Mouse (Mus musculus): Measurements from ENCODE around the gene Fam160a2.
"Not testable (repeated sequence)": the region's sequence is repeated elsewhere in the genome, so short reads cannot be mapped to it uniquely, and the experiment has no call there.

Fam160a2 gene

GRCm38 (mm10) chr7:105399935-105400624 is at the start of gene Fam160a2:
Fam160a2 (minus strand) TSS chr7:105400054.
- DNase-seq (ENCODE audit: extremely low read depth, low read depth) = peak; percentile 97

DNA sequence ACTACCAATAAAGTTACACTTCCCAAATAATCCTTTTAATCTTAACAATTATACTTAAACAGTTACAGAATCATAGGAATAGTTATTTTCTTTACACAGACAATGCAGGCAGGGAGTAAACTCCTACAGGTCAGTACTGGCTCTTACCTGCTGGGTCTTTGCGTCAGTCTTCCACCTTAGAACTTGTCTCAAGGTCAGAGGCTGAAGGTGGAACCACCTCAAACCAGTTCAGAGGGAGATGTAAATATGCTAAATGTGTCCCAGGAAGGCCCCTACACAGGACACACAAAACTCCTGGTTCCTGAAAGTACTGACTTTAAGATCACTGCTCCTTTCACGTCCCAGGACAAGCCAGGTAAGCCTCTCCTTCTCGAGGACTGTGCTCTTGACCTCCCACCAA is 45.2 kb upstream of the Fam160a2 start:
- no peak for DNase-seq (ENCODE audit: extremely low read depth, low read depth)

DNA sequence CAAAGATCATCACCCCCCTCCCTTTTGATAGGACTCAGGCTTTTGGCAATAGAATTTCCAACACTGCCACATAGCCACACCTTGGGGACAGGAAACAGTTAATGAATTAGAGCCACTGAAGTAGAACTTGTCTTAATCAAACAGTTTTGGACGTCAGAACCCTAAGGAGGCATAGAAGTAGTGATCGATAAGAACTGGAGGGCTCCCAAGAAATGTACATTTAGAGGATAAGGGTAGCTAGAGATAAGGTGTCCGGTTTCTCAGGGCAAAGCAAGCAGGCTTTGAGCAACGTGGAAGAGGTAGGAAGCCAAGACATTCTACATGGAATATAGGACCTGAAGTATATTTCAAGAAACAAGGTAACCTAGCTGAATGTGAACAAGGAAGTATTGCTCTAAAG is 41.6 kb upstream of the Fam160a2 start:
- DNase-seq (ENCODE audit: extremely low read depth, low read depth) = no peak

GRCm38 (mm10) chr7:105437979-105438772 is 38.3 kb upstream of the Fam160a2 start:
- no peak for DNase-seq (ENCODE audit: extremely low read depth, low read depth)

DNA sequence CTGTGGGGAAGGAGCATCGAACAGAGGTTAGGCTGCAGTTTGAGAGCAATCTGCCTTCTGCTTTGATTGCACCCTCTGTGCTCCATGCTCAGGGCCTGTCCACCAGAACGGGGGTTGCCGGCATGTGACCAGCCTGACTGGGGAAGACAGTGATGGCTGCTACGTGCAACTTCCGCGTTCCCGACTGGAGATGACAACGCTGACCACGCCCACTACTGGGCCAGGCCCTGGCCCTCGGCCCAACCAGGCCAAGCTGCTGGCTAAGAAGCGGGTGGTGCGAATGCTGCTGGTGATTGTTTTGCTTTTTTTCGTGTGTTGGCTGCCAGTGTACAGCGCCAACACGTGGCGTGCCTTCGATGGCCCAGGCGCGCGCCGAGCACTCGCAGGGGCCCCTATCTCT is 34.9 kb upstream of the Fam160a2 start:
- no peak for DNase-seq (ENCODE audit: extremely low read depth, low read depth)

GRCm38 (mm10) chr7:105433859-105434258 is 34.0 kb upstream of the Fam160a2 start:
- no peak for DNase-seq (ENCODE audit: extremely low read depth, low read depth)

DNA sequence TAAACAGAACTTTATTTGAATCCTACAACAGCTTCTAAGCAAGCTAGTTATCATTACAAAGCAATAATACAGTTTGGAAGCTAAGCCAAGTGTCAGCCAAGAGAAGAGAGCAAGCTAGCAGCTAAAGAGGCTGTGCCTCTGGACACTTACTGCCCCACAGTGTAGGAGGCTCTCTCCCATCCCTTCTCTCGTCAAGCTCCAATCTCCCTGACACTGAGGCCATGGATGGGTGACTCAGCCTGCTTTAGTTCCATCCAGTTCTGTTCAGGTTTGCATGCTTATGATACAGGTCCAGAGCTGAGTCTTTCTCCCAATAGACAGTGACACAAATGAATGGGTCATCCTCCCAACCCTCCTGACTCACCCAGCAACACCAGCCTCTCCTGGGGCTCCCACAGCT is 32.2 kb upstream of the Fam160a2 start:
- no peak for DNase-seq (ENCODE audit: extremely low read depth, low read depth)

DNA sequence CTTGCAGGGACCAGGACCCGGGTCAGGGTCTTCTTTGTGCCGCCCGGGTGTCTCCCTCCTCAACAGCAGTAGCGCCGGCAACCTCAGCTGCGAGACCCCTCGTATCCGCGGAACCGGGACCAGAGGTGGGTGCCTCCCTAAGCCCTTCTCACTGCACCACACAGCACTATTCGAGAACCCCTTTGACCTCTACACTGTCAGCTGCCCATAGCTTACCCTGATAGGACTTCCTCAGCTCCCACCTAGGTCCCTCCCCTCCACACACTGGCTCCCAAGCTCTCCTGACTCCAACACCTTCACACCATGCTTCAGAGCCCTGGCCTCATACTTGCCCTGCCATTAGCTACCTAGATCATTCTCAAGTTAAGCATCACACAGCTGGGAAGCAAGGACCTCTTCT is 26.2 kb upstream of the Fam160a2 start:
- no peak for DNase-seq (ENCODE audit: extremely low read depth, low read depth)

- DNase-seq (ENCODE audit: extremely low read depth, low read depth) = no peak
These were observed 25.7 kb upstream of the Fam160a2 start, which contains the start of gene Cckbr for GRCm38 (mm10) chr7:105425424-105426043. Cckbr (plus strand) TSS chr7:105425731.

DNA sequence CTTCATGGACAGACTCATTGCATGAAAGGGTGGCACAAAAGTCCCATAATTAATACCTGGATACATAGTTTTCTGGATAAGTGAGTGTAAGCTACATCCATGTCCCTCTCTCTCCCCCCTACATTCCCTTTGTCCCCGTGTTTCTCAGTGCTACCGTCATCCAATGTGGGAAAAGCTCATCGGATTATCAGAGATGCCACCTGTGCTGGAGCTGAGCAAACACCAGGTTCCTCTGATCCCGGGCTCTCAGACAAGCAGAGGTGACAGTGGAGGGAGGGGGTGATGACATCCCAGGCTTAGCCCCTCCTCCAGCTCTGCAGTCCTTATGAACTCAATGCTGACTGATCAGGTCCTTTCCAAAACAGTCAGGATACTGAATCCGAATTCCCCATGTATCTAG is 24.5 kb upstream of the Fam160a2 start:
- no peak for DNase-seq (ENCODE audit: extremely low read depth, low read depth)

DNA sequence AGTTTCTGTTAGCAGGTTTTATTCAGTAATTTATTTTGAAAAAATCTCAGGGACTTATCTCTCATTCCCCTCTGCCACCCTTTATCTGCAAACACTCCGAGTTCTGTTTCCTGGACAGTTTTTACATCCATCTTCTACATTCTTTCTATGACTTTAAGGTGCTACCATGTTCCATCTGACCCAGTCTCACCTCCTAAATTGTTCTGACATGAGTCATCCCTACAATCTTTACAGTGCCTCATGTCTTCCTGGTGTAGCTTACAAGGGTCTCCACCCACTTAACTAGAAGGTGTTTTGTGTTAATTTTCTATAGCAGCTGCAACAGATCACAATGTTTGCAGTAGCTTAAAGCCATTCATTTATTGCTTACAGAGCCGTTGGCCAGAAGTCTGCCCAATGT is 21.0 kb upstream of the Fam160a2 start:
- no peak for DNase-seq (ENCODE audit: extremely low read depth, low read depth)

DNA sequence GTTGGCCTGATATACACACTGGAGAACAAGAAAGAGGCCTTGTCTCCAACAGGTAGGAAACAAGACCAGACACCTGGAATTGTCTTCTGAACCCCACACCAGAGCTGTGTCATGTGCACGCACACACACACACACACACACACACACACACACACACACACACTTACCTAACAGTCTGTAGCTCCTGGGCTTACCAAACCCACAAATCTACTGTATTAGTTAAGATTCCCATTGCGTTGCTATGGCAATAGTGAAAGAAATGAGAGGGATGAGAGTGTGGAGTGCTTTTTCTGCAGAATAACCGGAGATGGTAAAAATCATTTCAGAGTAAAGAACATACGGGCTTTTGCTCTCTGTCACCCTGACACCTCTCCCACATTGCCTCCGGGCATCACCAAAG is 18.3 kb upstream of the Fam160a2 start:
- no peak for DNase-seq (ENCODE audit: extremely low read depth, low read depth)

GRCm38 (mm10) chr7:105416529-105416928 is 16.7 kb upstream of the Fam160a2 start:
- DNase-seq (ENCODE audit: extremely low read depth, low read depth) = no peak

- no peak for DNase-seq (ENCODE audit: extremely low read depth, low read depth)
These were observed 14.5 kb upstream of the Fam160a2 start for GRCm38 (mm10) chr7:105414385-105414784.

DNA sequence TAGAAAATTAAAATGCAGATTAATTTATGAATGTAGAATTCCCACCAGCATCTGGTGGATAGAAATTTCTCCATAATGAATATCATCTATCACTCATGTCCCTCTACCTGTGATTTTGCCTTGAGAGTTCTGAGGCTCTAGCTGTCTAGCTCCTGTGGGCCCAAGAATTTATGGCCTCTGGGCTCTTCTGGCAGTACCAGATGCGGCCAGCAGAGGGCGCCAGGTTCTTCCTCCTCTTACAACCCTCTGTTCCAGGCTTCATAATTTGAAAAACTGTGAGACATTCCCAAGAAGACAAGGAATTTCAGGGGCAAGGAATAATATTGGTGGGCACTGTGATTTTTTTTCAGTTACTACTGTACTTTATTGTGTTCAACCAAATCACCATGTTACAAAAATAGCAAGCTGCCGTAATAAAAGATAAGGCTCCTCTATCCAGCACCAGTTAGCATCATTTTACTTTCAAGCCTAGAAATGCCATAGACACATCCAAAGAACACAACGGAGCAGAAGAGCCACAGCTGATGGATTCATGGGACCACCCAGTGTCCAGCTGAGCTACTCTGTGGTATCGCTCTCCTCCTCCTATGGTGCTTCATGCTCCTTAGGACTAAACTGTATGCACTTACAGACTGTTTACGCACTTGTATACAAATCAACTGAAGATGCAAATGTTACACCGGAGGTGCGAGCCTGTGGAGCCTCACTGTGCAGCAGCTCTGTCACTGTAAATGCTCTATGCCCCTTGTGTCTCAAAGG is 12.2 kb upstream of the Fam160a2 start:
- DNase-seq (ENCODE audit: extremely low read depth, low read depth) = not testable (repeated sequence)

GRCm38 (mm10) chr7:105406322-105406721 is 6.5 kb upstream of the Fam160a2 start:
- no peak for DNase-seq (ENCODE audit: extremely low read depth, low read depth)

DNA sequence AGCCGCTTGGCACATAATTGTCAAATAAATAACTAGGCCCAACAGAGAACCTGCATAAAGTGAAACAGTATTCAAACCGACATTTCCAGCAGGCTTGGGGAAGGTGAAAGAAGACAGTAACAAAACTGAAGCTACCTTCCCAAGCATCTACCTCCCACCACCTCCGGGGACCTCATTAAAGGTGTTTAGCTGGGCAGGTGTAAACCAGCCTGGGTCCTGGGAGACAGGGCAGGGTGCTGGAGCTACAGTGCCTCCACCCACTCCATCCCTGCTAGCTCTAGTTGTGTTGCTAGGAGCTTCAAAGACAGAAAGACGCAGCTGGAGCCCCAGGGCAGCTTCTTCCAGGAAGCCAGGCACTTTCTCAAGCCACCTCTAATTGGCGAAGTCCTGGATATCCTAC is 4.4 kb upstream of the Fam160a2 start, which contains the start of gene Cnga4:
Gene Cnga4, plus strand, starts transcription at position 301 of the 400 bp plus-strand sequence.
- DNase-seq (ENCODE audit: extremely low read depth, low read depth) = no peak

GRCm38 (mm10) chr7:105399058-105399934 is 558 bp downstream of the Fam160a2 start:
- DNase-seq (ENCODE audit: extremely low read depth, low read depth) = peak; percentile 73

- DNase-seq (ENCODE audit: extremely low read depth, low read depth) = peak; percentile 36
These were observed 3.7 kb downstream of the Fam160a2 start for GRCm38 (mm10) chr7:105396126-105396525.

DNA sequence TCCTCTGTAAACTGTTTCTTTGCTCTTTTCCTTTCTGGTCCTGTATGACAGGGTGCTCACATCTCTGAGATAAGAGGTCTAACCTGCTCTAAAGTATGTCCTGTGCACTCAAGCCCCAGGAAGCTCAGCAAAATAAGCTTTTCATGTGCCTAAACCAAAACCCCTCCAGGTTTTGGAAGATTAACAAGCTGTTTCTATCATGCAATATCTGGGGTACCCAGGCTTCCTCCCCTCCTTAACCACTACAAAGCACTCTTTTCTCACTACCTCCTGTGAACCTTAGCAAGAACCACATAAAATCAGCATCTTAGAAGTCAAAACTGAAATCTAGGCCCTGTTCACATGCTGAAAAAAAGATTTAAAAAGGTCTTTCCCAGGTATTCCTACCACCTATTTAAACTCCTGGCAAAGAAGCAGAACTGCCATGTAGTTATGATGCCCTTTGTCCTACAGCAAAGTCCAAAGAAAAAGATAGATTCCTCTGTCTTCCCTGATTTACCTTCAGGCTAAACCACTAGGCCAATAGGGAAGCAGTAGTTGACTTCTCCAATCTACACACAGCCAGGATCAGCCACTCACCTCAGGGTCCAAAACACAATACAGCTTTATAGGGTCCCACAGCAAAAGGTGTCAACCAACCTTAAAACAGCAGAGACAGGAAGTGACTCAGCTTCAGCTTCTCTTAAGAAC is 4.6 kb downstream of the Fam160a2 start:
- no peak for DNase-seq (ENCODE audit: extremely low read depth, low read depth)
